Mouse (Mus musculus): ENCODE measurements around the gene Kcng4. TPM values are rescaled to one million over a fixed set of nuclear protein-coding genes. Genes with fewer than 3 reads are reported as not detected.

The Kcng4 gene
- total and polyA plus RNA-seq, 2 experiments from 2014 or later = 0.10 TPM; not detected in 1

DNA sequence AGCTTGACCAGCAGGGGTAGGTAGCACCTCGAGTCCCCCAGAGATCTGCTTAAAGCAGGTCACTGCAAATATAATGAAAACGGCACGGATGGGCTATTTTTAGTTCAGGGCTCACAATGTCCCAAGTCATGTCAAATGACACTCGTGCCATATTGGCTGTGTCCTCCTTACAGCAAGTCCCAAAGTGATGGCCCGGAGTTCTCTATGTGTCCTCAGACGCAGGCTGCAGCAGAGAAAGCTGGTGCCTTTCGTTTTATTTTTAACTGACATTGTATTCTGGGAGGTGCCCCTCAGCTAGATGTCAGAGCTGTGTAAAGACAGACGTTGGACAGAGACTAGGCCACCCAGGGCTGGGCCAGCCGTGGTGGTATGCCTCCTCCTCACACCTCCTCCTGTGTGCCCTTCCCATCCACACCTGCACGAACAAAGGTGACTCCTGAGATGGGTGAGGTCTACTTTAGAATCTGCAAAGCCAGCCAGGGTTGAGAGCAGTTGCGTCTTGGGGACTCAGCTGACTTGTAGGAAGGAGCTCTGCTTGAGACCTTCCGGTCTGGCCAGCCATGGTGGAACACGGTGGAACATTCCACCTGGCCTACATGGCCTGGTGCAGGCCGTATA lies 14.5 kb downstream of the Kcng4 start:
- H3K27ac ChIP-seq (ENCODE audit: low read depth) = no peak overlapping the region; the same call in 1 of the 2 replicates
- no peak for TF ChIP-seq EP300 (IDR thresholded peaks at IDR 0.05; ENCODE audit: low read depth)
- no peak for TF ChIP-seq CTCF (IDR thresholded peaks at IDR 0.05; ENCODE audit: low read depth)
- no peak for DNase-seq (ENCODE audit: low spot score)
- H3K9ac ChIP-seq (replicated peaks; ENCODE audit: low read depth, low read length) = no peak overlapping the region
- no peak overlapping the region for H3K4me2 ChIP-seq (ENCODE audit: low read depth, low read length)
- no peak overlapping the region for H3K4me3 ChIP-seq (ENCODE audit: low read depth, low read length)
- H3K27me3 ChIP-seq (ENCODE audit: control insufficient read depth, insufficient read depth, low read length) = 0 out of 2 replicates have a peak, but pooled peaks cover 6% of the 10 kb centered on the region
- peak; percentile 40 for ATAC-seq (ENCODE audit: insufficient read depth, low read depth)
- H3K36me3 ChIP-seq (replicated peaks; ENCODE audit: control insufficient read depth, insufficient read depth, low read length) = no peaks in the 10 kb centered on the region
- H3K9me3 ChIP-seq (replicated peaks; ENCODE audit: control insufficient read depth, low read length) = no peaks in the 10 kb centered on the region
- H3K4me1 ChIP-seq (ENCODE audit: control insufficient read depth, insufficient read depth) = peaks cover 6% of the 10 kb centered on the region; the same call in 1 of the 2 replicates
- 51% methylated on average over 14 of the region's 14 CpGs for WGBS

DNA sequence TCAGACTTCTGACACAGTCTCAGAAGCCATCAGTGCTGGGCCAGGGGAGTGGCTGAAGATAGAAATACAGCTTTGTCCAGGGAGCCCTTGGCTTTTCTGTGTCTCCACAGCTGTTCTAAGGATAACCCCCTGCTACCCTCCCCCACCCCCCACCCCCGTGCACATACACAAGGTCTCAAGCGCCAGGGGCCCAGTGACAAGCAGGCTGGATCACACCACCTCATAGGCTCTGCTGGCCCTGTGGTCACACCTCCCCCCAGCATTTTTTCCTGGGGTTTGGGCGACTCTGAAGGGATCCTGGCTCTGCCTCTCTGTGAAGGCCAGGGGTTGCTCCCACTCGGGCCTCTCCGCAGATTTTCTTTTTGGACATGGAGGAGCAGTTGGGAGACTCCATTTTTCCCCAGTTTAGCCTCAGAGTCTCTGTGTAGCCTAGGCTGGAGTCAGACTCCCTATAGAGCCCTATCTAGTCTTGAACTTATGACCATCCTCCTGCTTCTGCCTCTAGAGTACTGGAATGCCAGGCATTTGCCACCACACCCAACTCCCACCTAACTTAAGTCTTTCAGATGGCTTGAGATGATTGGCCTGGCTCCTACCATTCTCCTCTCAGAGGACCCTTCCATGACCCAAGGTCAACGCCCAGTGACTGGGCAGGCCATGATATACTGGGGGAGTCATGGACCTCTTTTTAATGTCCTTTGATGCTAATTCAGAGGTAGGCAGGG lies 15.2 kb downstream of the Kcng4 start:
- 0 out of 2 replicates have a peak, but pooled peaks cover under 1% of the 10 kb centered on the region for H3K27me3 ChIP-seq (ENCODE audit: control insufficient read depth, insufficient read depth, low read length)
- H3K9ac ChIP-seq (replicated peaks; ENCODE audit: low read depth, low read length) = no peak overlapping the region
- no peak overlapping the region for H3K27ac ChIP-seq (ENCODE audit: low read depth)
- TF ChIP-seq CTCF (IDR thresholded peaks at IDR 0.05; ENCODE audit: low read depth) (no peak), EP300 (IDR thresholded peaks at IDR 0.05; ENCODE audit: low read depth) (no peak)
- H3K9me3 ChIP-seq (replicated peaks; ENCODE audit: control insufficient read depth, low read length) = no peaks in the 10 kb centered on the region
- WGBS = 66% methylated on average over 6 of the region's 6 CpGs
- H3K36me3 ChIP-seq (replicated peaks; ENCODE audit: control insufficient read depth, insufficient read depth, low read length) = no peaks in the 10 kb centered on the region
- peaks cover 6% of the 10 kb centered on the region; the same call in 1 of the 2 replicates for H3K4me1 ChIP-seq (ENCODE audit: control insufficient read depth, insufficient read depth)
- no peak overlapping the region for H3K4me3 ChIP-seq (ENCODE audit: low read depth, low read length)
- no peak overlapping the region for H3K4me2 ChIP-seq (ENCODE audit: low read depth, low read length)
- no peak for ATAC-seq (ENCODE audit: insufficient read depth, low read depth)
- no peak for DNase-seq (ENCODE audit: low spot score)

DNA sequence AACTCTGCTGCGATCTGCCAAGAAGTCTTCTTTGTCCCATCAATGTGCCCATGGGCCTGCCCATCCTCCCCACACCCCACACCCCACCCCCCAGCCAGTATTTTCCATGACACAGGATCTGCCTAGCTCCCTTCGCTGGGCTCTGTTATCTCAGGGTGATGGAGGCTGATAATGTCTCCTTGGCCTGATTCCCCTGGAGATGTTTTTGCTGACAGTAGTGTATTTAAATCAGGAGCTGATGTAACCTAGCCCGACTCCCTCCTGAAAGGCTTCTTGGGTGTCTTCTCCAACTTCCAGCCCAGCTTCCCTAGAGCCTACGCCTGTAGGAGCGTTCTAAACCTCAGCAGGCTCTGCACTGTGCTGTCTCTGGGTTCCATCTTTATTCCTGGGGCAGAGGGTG lies 16.6 kb downstream of the Kcng4 start:
- WGBS = 42% methylated on average over 5 of the region's 5 CpGs
- H3K27me3 ChIP-seq (ENCODE audit: control insufficient read depth, insufficient read depth, low read length) = 0 out of 2 replicates have a peak, but pooled peaks cover 3% of the 10 kb centered on the region
- no peak overlapping the region for H3K27ac ChIP-seq (ENCODE audit: low read depth)
- TF ChIP-seq CTCF (IDR thresholded peaks at IDR 0.05; ENCODE audit: low read depth) (no peak), EP300 (IDR thresholded peaks at IDR 0.05; ENCODE audit: low read depth) (no peak)
- H3K36me3 ChIP-seq (replicated peaks; ENCODE audit: control insufficient read depth, insufficient read depth, low read length) = no peaks in the 10 kb centered on the region
- no peak overlapping the region for H3K4me3 ChIP-seq (ENCODE audit: low read depth, low read length)
- DNase-seq (ENCODE audit: low spot score) = no peak
- peaks cover 6% of the 10 kb centered on the region; the same call in 1 of the 2 replicates for H3K4me1 ChIP-seq (ENCODE audit: control insufficient read depth, insufficient read depth)
- no peak overlapping the region for H3K9ac ChIP-seq (replicated peaks; ENCODE audit: low read depth, low read length)
- ATAC-seq (ENCODE audit: insufficient read depth, low read depth) = no peak
- H3K4me2 ChIP-seq (ENCODE audit: low read depth, low read length) = no peak overlapping the region
- H3K9me3 ChIP-seq (replicated peaks; ENCODE audit: control insufficient read depth, low read length) = no peaks in the 10 kb centered on the region

DNA sequence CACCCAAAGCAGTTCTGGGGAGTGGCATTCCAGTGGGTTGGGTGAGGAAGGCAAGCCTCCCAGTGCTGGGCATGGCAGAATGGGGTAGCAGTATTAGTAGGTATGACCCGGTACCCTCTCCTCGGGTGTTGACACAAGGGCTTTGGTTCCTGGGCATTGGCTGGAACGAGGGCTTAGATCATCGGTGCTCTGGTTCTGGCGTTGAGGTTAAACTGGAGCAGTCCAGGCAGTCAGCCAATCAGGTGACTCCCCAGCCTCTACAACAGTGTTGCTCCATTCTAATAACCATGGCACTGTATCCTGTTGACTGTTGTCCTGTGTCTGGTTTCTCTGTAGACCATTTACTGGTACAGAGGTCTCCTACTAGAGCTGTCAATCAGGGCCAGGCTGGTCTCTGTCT lies 17.9 kb downstream of the Kcng4 start:
- no peak for ATAC-seq (ENCODE audit: insufficient read depth, low read depth)
- no peak for DNase-seq (ENCODE audit: low spot score)
- no peak for TF ChIP-seq EP300 (IDR thresholded peaks at IDR 0.05; ENCODE audit: low read depth)
- no peak for TF ChIP-seq CTCF (IDR thresholded peaks at IDR 0.05; ENCODE audit: low read depth)
- H3K4me2 ChIP-seq (ENCODE audit: low read depth, low read length) = no peak overlapping the region
- H3K27me3 ChIP-seq (ENCODE audit: control insufficient read depth, insufficient read depth, low read length) = 0 out of 2 replicates have a peak, but pooled peaks cover 3% of the 10 kb centered on the region
- no peaks in the 10 kb centered on the region for H3K36me3 ChIP-seq (replicated peaks; ENCODE audit: control insufficient read depth, insufficient read depth, low read length)
- 68% methylated on average over 5 of the region's 5 CpGs for WGBS
- H3K4me1 ChIP-seq (ENCODE audit: control insufficient read depth, insufficient read depth) = peaks cover 6% of the 10 kb centered on the region; the same call in 1 of the 2 replicates
- H3K9ac ChIP-seq (replicated peaks; ENCODE audit: low read depth, low read length) = no peak overlapping the region
- no peak overlapping the region for H3K27ac ChIP-seq (ENCODE audit: low read depth)
- H3K9me3 ChIP-seq (replicated peaks; ENCODE audit: control insufficient read depth, low read length) = no peaks in the 10 kb centered on the region
- H3K4me3 ChIP-seq (ENCODE audit: low read depth, low read length) = no peak overlapping the region

DNA sequence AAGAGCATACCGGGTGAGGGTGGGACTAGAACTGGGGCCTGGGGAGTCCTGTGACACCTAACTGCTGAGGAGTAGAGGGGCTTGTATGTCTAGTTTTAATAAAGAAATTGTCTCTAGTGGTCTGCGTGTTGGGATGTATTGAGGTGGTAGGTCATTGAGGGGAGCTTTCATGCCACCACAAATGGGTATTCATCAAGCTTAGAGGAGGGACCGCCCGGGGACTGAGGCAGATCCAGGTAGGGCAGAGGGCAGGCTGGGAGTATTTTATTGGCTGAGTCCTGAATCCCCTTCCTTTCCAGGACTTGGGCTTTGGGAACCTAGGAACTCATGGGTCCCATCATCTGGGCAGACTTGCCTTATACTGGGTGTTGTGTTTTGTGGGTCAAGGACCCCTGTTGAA lies 18.7 kb downstream of the Kcng4 start:
- no peak for ATAC-seq (ENCODE audit: insufficient read depth, low read depth)
- H3K4me3 ChIP-seq (ENCODE audit: low read depth, low read length) = no peak overlapping the region
- H3K27ac ChIP-seq (ENCODE audit: low read depth) = no peak overlapping the region
- 90% methylated on average over 4 of the region's 4 CpGs for WGBS
- TF ChIP-seq EP300 (IDR thresholded peaks at IDR 0.05; ENCODE audit: low read depth) (no peak), CTCF (IDR thresholded peaks at IDR 0.05; ENCODE audit: low read depth) (no peak)
- H3K4me1 ChIP-seq (ENCODE audit: control insufficient read depth, insufficient read depth) = peaks cover 6% of the 10 kb centered on the region; the same call in 1 of the 2 replicates
- 0 out of 2 replicates have a peak, but pooled peaks cover 3% of the 10 kb centered on the region for H3K27me3 ChIP-seq (ENCODE audit: control insufficient read depth, insufficient read depth, low read length)
- no peaks in the 10 kb centered on the region for H3K36me3 ChIP-seq (replicated peaks; ENCODE audit: control insufficient read depth, insufficient read depth, low read length)
- H3K4me2 ChIP-seq (ENCODE audit: low read depth, low read length) = no peak overlapping the region
- H3K9me3 ChIP-seq (replicated peaks; ENCODE audit: control insufficient read depth, low read length) = no peaks in the 10 kb centered on the region
- H3K9ac ChIP-seq (replicated peaks; ENCODE audit: low read depth, low read length) = no peak overlapping the region
- no peak for DNase-seq (ENCODE audit: low spot score)
